Mouse (Mus musculus) lung, embryonic 14.5 days (tissue): ENCODE measurements at regions not wholly inside any gene's neighbourhood (a gene's known extent, or its start where the extent isn't known, plus 50 kb on each side); places are given as distances from the start of the nearest gene placed in this dataset.
A peak's percentile ranks its signal among the peaks of the same experiment; 100 is the strongest.

Source experiments
- ATAC-seq: fragments of 200-750 bp; cut with Nextera tagmentation; 2 replicates; pipeline ENCODE4 v1.8.0; 2017; ENCODE audit warnings: mild to moderate bottlenecking, moderate TSS enrichment, moderate library complexity; ENCODE audit not compliant: insufficient read depth
- DNase-seq: peaks from one replicate; pipeline ENCODE4 v3.0.0-alpha.2; 2015
- H3K27ac ChIP-seq: fragments of 300-500 bp; sonication (generic); 2 replicates; pipeline ENCODE4 v1.5.1; 2014; ENCODE audit warnings: low read depth, mild to moderate bottlenecking, moderate library complexity
- H3K27me3 ChIP-seq: fragments of 300-500 bp; sonication (generic); 2 replicates; pipeline ENCODE4 v1.6.1; 2014; ENCODE audit warnings: low read length, control low read depth; ENCODE audit not compliant: insufficient read depth
- H3K36me3 ChIP-seq: fragments of 300-500 bp; sonication (generic); 2 replicates; pipeline ENCODE4 v1.6.1; 2014; ENCODE audit warnings: control low read depth; ENCODE audit not compliant: insufficient read depth
- H3K4me1 ChIP-seq: fragments of 300-500 bp; sonication (generic); 2 replicates; pipeline ENCODE4 v1.6.1; 2014; ENCODE audit warnings: antibody characterized with exemption, control low read depth; ENCODE audit not compliant: insufficient read depth
- H3K4me2 ChIP-seq: fragments of 300-500 bp; sonication (generic); 2 replicates; pipeline ENCODE4 v1.6.1; 2014; ENCODE audit warnings: mild to moderate bottlenecking
- H3K4me3 ChIP-seq: fragments of 300-500 bp; sonication (generic); 2 replicates; pipeline ENCODE4 v1.5.1; 2014; ENCODE audit warnings: low read depth, low read length
- H3K9ac ChIP-seq: fragments of 300-500 bp; sonication (generic); 2 replicates; pipeline ENCODE4 v1.6.1; 2014
- H3K9me3 ChIP-seq: fragments of 300-500 bp; sonication (generic); 2 replicates; pipeline ENCODE4 v1.6.1; 2016; ENCODE audit warnings: low read depth, low read length, control low read depth
- CTCF ChIP-seq: IDR thresholded peaks from 2 replicates; pipeline ENCODE4 v1.5.1; 2016; ENCODE audit warnings: antibody characterized with exemption, low read depth
- WGBS: fragments of 180-500 bp; shearing (Covaris S2); extraction: QIAGEN DNeasy Blood & Tissue Kit; methylation state at CpG from one replicate; pipeline ENCODE4 v1.1.7; 2014; 5-methylcytosine and 5-hydroxymethylcytosine counted together

DNA sequence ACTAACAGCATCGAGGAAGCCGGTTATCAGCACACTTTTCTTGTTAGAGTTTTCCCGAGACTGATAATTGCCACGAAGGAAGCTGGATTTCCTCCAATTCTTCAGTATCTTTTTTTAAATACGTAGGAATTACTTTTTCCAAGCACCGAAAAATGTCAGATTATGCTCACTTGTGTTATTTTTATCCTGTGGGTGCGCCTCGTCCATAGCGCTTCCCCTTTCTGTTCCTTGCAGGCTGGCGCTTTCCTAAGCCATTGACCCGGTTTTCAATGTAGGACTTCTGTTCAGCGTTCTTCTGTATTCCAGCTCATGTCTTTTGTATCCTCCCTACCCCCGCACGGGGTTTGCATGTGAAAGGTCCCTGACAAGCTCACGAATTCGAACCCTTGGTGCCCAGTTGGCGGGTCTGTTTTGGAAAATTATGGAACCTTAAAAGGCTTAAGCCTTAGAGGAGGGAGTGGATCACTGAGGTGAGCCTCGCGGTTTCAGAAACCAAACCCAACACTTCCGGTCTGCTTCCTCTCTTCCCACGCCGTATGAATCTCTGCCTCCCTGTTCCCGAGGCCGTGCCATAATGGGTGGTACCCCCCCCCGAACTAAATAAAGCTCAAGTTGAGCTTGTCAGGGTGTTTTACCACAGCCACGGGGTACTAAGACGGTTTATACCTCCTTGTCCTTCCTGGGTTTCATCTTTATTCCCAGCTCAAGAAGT, 655.9 kb upstream of the Gm19410 start:
- H3K27ac ChIP-seq: no peak overlapping the region
- no peaks in the 10 kb centered on the region for H3K36me3 ChIP-seq
- H3K9me3 ChIP-seq: no peaks in the 10 kb centered on the region
- peaks cover 4% of the 10 kb centered on the region; the same call in 1 of the 2 replicates for H3K4me1 ChIP-seq
- no peak overlapping the region for H3K4me2 ChIP-seq
- 73% methylated on average over 27 of the region's 27 CpGs for WGBS
- DNase-seq: no peak
- H3K9ac ChIP-seq: no peak overlapping the region
- no peak overlapping the region for H3K4me3 ChIP-seq
- no peak for ATAC-seq
- no peaks in the 10 kb centered on the region for H3K27me3 ChIP-seq
- TF ChIP-seq CTCF: no peak

DNA sequence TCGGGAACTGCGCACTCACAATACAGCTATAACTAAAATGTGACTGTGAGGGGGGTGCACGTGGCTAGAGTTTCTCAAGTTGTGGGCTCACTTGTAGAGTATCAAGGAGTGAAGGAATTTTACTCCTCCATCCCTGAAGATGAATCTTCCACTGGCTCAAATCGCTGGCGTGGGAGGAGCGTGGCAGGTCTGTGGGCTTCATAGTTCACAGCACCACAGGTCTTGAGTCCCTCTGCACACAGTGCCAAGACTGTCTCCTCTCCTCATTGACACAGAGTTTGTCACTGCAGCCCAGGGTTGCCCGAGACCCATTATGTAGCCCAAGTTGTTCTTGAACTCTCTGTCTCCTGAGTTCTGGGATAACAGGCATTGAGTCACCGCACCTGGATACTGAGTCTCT, 655.3 kb upstream of the Gm19410 start:
- peaks cover 4% of the 10 kb centered on the region; the same call in 1 of the 2 replicates for H3K4me1 ChIP-seq
- no peak overlapping the region for H3K4me2 ChIP-seq
- no peaks in the 10 kb centered on the region for H3K36me3 ChIP-seq
- H3K27ac ChIP-seq: no peak overlapping the region
- ATAC-seq (no peak), DNase-seq (no peak)
- no peaks in the 10 kb centered on the region for H3K27me3 ChIP-seq
- 89% methylated on average over 8 of the region's 8 CpGs for WGBS
- H3K9ac ChIP-seq: no peak overlapping the region
- no peak for TF ChIP-seq CTCF
- H3K4me3 ChIP-seq: no peak overlapping the region
- H3K9me3 ChIP-seq: no peaks in the 10 kb centered on the region

DNA sequence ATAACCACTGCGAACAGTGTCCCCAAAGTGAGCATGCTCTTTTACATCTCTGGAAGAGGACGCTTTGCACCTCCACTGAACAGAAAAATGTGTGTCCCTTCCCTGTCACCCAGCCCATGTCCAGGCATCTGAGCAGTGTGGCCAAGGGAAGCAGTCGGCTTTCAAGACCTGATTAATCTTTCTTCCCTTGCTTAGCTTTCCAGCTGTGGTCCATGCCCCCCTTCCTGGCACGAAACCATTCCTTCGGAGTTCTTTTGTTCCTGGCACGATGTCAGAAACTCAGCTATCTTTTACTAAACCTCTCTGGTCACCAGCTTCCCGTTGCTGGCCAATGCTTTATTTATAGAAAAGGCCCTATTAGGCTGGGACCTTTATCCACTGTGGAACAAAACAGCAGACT, 654.5 kb upstream of the Gm19410 start:
- Histone ChIP-seq H3K4me2 (no peak overlapping the region), H3K4me3 (no peak overlapping the region), H3K27me3 (no peaks in the 10 kb centered on the region), H3K27ac (peak overlapping the region; percentile 50; the same call in 1 of the 2 replicates), H3K4me1 (peaks cover 4% of the 10 kb centered on the region; the same call in 1 of the 2 replicates), H3K9ac (no peak overlapping the region), H3K9me3 (no peaks in the 10 kb centered on the region), H3K36me3 (no peaks in the 10 kb centered on the region)
- ATAC-seq: peak; percentile 64
- WGBS: 35% methylated on average over 7 of the region's 7 CpGs
- TF ChIP-seq CTCF: no peak
- DNase-seq: peak; percentile 86

DNA sequence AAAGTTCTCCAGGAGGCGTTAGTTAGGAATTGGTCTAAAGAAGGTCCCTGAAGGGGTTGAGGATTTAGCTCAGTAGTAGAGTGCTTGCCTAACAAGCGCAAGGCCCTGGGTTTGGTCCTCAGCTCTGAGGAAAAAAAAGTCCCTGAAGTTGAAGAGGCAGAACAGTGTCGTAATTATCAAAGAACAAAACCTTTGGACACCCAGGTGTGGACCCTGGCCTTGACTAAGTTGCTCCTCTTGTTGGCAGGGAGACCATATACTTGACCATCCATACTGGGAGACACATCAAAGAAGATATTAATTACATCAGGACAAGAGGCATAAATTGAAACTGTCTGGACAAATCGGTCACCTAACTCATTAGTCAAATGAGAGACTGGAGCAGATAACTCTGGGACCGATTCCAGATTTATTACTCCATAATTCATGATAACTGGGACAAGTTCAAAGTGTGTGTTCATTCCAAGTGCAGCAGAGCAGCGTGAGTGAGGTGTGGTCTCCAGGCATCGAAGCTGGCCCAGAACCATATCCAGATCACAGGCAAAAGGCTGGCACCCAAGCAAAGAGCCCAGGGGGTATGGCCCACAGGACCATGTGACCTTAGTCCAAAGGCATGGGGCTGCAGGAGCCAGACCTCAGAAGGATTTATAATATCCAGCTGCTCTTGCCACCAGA, 652.9 kb upstream of the Gm19410 start:
- no peak overlapping the region for H3K9ac ChIP-seq
- ATAC-seq: peak; percentile 40; the same call in 1 of the 2 replicates

DNA sequence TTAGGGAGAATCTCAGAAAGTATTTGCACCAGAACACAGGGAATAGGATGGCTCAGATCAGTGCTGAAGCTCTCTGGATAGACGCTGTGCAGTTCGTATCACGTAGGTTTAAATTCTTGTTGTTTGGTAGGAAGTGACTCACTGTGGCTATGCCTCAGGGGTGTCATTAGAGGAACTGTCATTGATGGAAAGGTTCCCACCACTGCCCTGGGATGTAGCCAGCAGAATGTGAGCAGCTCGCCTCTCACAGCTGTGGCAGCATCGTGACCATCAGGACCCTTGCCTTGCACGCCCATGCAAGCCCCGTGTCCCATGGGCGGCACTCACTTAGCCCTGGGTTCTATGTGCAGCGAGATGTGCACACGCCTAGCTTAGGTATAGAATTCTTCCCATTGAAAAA, 651.6 kb upstream of the Gm19410 start:
- peak; percentile 56 for DNase-seq
- Histone ChIP-seq H3K9ac (no peak overlapping the region), H3K27ac (no peak overlapping the region), H3K4me3 (no peak overlapping the region), H3K4me1 (peaks cover 4% of the 10 kb centered on the region; the same call in 1 of the 2 replicates), H3K9me3 (no peaks in the 10 kb centered on the region), H3K36me3 (no peaks in the 10 kb centered on the region), H3K4me2 (no peak overlapping the region), H3K27me3 (no peaks in the 10 kb centered on the region)
- 57% methylated on average over 10 of the region's 10 CpGs for WGBS
- ATAC-seq: no peak
- TF ChIP-seq CTCF: no peak

More for the DNA sequence above, 652.9 kb upstream of the Gm19410 start:
- H3K9me3 ChIP-seq: no peaks in the 10 kb centered on the region
- H3K27me3 ChIP-seq: no peaks in the 10 kb centered on the region
- WGBS: 53% methylated on average over 7 of the region's 7 CpGs
- H3K4me1 ChIP-seq: peaks cover 4% of the 10 kb centered on the region; the same call in 1 of the 2 replicates
- H3K4me2 ChIP-seq: no peak overlapping the region
- no peaks in the 10 kb centered on the region for H3K36me3 ChIP-seq
- TF ChIP-seq CTCF: no peak
- peak; percentile 58 for DNase-seq
- H3K4me3 ChIP-seq: no peak overlapping the region
- no peak overlapping the region for H3K27ac ChIP-seq

DNA sequence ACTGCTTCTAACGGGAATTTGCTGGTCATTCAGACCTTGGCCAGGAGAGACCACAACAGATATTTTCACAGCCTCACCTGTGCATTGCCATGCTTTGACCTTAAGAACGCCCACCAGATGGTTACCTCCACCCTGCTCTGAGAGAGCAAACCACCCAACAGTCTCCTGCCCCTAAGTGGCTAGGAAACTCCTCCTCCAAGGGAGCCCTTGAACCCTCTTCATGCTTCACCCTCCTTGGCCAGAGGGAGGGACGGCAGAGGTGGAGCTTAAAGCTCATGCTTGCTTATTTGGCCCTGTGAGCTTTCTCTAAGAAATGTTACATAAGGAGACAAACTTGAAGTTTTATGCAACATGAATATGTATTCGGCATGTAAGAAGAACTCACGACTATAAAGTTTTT, 645.0 kb upstream of the Gm19410 start:
- no peak for DNase-seq

DNA sequence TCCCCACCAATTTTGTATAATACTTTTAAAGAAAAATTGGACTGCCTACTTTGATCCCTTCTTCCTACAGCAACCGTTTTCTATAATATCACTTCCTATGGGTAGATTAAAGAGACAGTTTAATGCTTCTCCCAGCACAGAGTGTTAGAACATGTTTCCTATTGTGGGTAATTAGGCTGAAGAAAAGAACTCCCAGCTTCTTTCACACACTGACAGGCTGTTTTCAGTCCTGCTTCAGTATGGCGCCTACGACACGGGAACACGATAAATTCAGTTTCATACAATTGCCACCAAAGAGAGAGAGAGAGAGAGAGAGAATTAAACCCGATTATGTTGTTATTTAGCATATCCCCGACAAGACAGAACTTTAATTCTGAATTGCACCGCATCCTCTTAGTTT, 644.5 kb upstream of the Gm19410 start:
- H3K36me3 ChIP-seq: no peaks in the 10 kb centered on the region
- no peak overlapping the region for H3K27ac ChIP-seq
- H3K9ac ChIP-seq: no peak overlapping the region
- H3K4me3 ChIP-seq: no peak overlapping the region
- no peaks in the 10 kb centered on the region for H3K9me3 ChIP-seq
- no peak for TF ChIP-seq CTCF
- H3K4me1 ChIP-seq: no peaks in the 10 kb centered on the region
- no peak for DNase-seq
- H3K4me2 ChIP-seq: no peak overlapping the region
- ATAC-seq: no peak
- no peaks in the 10 kb centered on the region for H3K27me3 ChIP-seq
- 89% methylated on average over 8 of the region's 8 CpGs for WGBS

More for the DNA sequence above, 645.0 kb upstream of the Gm19410 start:
- TF ChIP-seq CTCF: no peak
- H3K9ac ChIP-seq: no peak overlapping the region
- 56% methylated on average over 5 of the region's 5 CpGs for WGBS
- no peak for ATAC-seq
- H3K27me3 ChIP-seq: no peaks in the 10 kb centered on the region
- no peak overlapping the region for H3K27ac ChIP-seq
- no peaks in the 10 kb centered on the region for H3K9me3 ChIP-seq
- H3K36me3 ChIP-seq: no peaks in the 10 kb centered on the region
- H3K4me1 ChIP-seq: no peaks in the 10 kb centered on the region
- no peak overlapping the region for H3K4me3 ChIP-seq
- no peak overlapping the region for H3K4me2 ChIP-seq
